Mouse (Mus musculus) liver, postnatal 0 days (tissue): ENCODE results near the gene Lrrc3c.

Experiments
- CTCF ChIP-seq: sonication (generic); IDR thresholded peaks from 2 replicates; pipeline ENCODE4 v1.5.1; 2016; ENCODE audit warnings: antibody characterized with exemption, low read depth
- EP300 ChIP-seq: IDR thresholded peaks from 2 replicates; pipeline ENCODE4 v1.6.1; 2016; ENCODE audit warnings: antibody characterized with exemption, low read depth, mild to moderate bottlenecking

DNA sequence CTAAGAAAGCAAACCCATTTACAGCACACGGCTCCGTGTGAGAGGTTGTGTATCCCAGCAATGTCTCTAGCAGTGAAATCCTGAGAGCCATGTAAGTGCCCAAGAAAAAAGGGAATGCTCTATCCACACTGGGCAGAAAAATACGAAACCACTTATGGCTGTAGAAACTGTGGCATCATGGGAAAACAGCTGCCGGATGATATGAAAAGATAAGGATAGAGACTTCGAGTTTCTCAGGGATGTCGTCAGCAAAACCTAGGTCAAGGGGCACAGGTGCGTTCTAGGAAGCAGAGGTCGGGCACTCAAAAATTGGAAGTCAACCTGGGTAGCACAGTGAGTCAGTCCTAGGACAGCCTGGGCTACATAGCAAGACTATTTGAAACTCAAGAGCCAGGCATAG is 8.8 kb upstream of the Lrrc3c start:
- TF ChIP-seq CTCF (no peak), EP300 (peak; percentile 9; the same call in 1 of the 2 replicates)
